Mouse (Mus musculus): ENCODE results near the gene Pik3c2b. TPM values are rescaled to one million over a fixed set of nuclear protein-coding genes. Genes with fewer than 3 reads are reported as not detected.
A peak's percentile ranks its signal among the peaks of the same experiment; 100 is the strongest.

Pik3c2b gene
- total RNA-seq, 2 experiments from 2014 or later = 18.0 to 19.1 TPM

DNA sequence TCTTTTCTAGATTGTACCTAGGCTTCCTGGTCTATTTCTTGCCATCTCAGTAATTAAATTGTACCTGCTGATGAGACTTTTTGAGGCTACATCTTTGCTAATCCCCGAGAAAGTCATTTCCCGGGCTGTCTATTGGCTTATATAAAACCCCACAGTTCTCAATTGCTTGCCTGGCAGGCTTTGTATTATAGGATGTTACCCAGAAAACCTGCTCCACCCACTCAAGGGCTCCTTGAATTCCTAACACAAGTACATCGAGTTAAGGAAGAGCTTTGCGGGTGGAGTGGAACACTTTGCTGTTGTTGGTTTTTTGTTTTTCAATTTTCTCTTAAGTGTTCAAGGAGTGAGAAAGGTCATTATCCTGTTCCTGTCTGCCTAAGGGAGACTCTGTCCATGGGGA, 43.9 kb downstream of the Pik3c2b start:
- no peak for DNase-seq (ENCODE audit: low spot score in 2 of 2)

- DNase-seq (ENCODE audit: low spot score in 2 of 2) = no peak
Measured at GRCm38 (mm10) chr1:133090641-133091040, 45.2 kb downstream of the Pik3c2b start.

DNA sequence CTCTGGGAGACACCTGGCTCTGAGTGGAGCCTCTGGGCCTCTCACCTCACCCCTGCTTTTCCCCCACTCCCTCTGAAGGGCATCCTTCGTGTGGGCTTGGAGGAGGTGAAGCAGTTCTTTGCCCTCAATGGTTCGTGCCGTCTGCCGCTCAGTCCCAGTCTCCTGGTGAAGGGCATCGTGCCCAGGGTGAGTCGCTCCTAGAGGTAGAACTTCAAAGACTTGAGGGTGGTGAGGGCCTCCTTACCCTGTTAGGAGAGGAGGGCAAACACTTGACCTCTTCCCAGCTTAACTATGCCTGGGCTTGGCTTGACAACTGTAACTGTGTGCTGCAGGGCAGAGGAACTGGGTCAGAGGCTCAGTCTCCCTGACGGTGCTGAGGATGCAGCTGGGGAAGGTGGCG, 46.0 kb downstream of the Pik3c2b start:
- no peak for DNase-seq (ENCODE audit: low spot score in 2 of 2)

- DNase-seq (ENCODE audit: low spot score in 2 of 2) = no peak
Measured at GRCm38 (mm10) chr1:133093719-133094118, 48.3 kb downstream of the Pik3c2b start.

DNA sequence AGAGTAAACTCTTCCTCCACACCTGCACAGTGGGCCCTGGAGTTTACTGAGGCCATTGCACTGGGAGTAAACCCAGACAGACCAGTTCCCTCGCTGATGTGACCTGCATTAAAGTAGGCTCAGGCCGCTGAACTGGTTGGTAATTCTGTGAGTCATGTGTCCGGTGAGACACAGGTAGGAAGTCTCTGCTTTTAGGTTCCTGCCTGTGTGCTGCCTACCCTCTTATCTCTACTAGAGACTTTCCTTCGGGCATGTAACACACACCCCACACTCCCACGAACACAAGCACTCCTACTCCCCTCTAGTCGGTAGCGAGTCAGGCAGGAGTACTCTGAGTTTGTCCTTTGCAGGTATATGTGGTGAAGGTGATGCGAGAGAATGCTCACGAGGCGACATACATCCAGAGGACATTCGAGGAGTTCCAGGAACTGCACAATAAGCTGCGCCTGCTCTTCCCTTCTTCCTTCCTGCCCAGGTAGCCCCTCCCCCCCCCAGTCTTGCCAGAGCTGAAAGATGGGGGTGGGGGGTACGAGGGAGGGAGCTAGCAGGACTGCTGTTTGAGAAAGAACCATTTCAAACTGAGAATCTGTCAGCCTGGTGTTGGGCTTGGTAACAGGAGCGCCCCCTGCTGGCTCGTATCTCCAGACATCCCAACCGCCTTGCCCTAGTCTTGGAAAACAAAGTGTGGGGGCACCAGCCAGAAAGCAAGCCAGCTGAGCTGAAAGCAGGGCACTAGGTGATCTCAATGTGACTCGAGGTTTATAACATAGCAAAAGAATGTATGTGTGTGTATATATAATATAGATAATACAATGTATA, 55.7 kb downstream of the Pik3c2b start:
- DNase-seq (ENCODE audit: low spot score in 2 of 2) = peak; percentile 73 to 75

- DNase-seq (ENCODE audit: low spot score in 2 of 2) = no peak
Measured at GRCm38 (mm10) chr1:133102108-133102507, 56.6 kb downstream of the Pik3c2b start.

DNA sequence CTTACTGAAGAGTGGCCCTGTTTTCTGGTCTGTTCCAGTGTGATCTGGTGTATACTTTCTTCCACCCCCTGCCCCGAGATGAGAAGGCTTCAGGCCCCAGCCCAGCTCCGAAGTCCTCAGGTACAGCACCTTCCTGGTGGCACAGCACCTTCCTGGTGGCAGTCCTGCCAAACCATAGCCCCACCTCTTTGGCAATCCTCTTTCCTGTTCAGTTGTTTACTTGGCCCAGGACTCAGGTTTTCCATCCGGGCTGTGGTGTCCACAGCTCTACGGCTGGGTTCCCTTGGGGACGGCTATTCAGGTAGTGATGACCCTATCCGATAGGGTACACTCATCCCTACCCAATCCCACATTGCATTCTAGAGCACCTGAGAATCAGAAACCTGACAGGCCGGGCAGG, 57.8 kb downstream of the Pik3c2b start:
- no peak for DNase-seq (ENCODE audit: low spot score in 2 of 2)

GRCm38 (mm10) chr1:133103871-133104270, 58.4 kb downstream of the Pik3c2b start:
- DNase-seq (ENCODE audit: low spot score in 2 of 2) = no peak

DNA sequence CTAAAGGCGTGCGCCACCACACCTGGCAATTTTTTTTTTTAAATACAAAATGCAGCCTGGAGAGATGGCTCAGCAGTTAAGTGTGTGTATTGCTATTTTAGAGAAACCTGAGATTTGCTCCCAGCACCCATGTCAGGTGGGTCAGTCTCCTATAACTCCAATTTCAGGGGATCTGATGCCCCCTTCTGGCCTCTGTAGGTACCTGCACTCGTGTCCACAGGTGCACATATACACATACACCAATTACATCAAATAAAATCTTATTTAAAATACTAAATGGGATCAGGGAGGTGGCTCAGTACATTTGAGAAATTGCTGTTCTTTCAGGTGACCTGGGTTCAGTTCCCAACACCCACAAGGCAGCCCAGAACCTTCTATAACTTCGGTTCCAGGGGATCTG, 70.6 kb downstream of the Pik3c2b start:
- no peak for DNase-seq (ENCODE audit: low spot score in 2 of 2)

- no peak for DNase-seq (ENCODE audit: low spot score in 2 of 2)
Measured at GRCm38 (mm10) chr1:133118127-133118526, 72.7 kb downstream of the Pik3c2b start.

DNA sequence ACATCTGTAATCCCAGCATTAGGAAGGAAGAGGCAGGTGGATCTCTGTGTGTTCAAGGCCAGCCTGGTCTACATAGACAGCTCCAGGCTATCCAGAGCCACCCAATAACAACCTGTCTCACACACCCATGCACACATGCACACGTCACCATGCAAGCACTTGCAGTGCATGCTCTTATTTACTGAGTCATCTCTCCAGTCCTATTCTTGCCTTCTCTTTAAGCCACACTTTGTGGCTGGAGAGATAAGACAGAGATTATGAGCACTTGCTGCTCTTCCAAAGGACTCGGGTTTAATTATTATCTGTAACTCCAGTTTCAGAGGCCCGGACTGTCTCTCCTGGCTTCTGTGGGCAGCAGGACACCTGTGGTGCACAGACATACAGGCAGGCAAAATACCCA, 73.4 kb downstream of the Pik3c2b start:
- DNase-seq (ENCODE audit: low spot score in 2 of 2) = no peak

GRCm38 (mm10) chr1:133119931-133120712, 74.7 kb downstream of the Pik3c2b start:
- no peak for DNase-seq (ENCODE audit: low spot score in 2 of 2)

DNA sequence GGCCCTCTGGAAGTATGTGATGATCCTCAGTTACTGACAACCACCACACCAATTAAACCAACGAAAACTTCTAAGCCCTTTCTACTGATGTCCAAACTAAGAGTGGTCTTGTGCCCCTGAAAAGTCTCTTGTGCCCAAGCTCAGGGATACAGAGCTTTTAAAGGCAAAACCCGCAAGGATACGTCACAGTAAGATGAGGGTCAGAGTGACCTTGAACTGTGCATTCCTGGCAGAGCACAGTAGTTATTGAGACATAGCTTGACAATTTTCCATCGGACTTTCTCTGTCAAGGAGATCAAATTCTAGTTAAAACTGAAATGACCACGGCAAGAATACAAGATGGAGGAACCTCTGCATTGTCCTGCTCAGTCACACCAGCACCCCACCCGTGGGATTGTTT, 75.8 kb downstream of the Pik3c2b start:
- no peak for DNase-seq (ENCODE audit: low spot score in 2 of 2)

DNA sequence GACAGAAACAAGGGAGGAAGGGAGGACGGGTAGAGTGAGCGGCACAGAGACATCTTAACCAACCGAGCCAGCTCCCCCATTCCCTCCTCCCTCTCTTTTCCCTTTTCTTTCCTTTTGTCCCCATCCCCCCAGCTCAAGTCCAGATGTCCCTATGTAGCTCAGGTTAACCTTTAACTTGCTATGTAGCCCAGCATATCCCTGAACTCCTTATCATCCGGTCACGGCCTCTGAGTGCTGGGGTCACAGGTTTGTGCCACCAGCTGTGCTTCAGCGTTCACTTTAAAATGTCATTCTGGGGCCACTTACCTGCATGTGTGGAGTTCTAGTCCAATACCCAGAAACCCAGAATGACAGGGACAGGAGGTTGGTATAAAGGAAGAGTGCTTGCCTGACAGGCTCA, 78.7 kb downstream of the Pik3c2b start:
- no peak for DNase-seq (ENCODE audit: low spot score in 2 of 2)

- DNase-seq (ENCODE audit: low spot score in 2 of 2) = no peak
Measured at GRCm38 (mm10) chr1:133125640-133126364, 80.3 kb downstream of the Pik3c2b start.

DNA sequence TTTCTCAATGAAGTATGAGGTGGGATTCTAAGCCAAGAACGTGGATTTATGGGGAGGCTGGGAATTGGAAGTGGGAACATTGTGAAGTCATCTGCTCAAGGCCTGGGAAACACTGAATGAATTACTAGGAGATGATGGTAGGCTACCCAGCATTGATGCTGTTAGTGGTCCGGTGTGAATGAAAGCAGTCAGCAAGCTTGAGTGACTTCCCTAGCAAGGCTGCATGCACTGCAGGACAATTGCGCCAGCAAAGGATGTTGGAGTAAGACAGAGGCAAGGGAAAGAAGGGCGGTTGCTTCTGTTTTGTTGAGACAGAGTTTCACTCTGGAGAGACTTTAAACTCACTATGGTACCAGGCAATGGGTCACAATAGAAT, 80.9 kb downstream of the Pik3c2b start:
- no peak for DNase-seq (ENCODE audit: low spot score in 2 of 2)

DNA sequence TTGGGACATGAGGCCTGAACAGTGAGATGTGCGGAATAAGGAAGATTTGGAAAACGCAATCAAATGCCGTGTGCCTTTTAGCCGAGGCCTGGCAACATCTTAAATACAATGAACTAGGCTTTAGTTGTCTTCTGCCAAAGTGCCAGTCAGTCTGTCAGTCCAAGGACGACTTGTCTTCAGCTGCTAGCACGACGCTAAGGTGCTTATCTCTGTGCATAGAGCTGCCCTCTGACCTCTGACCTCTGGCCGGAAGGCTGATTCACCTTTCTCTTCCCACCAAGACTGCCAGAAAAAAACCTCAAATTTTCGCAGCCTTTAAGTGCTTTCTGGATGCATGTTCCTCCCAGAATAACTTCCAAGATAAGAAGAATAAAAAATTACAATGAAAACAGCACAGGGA, 81.9 kb downstream of the Pik3c2b start:
- no peak for DNase-seq (ENCODE audit: low spot score in 2 of 2)

DNA sequence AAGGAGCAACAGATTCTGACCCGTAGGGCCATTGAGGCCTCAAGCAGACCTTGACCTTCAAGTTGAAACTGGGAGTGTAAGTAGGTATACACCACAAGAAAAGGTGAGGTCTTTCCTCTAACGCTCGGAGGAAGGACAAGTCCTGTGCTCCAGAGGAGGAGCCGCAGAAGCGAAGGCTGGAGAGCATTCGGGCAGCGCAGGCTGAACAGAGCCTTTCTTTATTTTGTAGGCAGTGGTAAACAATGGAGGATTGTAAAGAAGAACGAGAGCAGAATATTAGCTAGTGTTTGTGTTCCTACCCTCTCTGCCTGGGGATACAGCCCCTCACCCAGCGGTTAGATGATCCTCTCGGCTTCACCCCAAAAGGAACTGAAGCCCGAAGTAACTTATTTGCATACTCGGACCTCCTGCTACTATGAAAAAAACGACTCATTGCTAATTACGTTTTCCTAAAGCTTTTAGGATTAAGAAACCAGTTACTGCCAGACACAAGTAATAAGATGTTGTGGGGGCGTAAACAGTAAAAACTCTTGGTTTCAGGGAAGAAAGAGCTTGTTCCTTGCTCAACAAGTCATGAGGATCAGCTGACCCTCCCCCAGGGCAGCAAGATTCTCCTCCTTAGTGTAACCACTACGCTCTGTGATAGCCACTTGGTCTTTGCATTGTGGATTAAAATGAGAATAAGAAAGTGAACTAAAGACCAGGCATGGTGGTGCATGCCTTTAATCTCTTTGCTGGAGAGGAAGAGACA, 84.2 kb downstream of the Pik3c2b start:
- DNase-seq (ENCODE audit: low spot score in 2 of 2) = peak in 1 of 2 experiments; percentile 33

DNA sequence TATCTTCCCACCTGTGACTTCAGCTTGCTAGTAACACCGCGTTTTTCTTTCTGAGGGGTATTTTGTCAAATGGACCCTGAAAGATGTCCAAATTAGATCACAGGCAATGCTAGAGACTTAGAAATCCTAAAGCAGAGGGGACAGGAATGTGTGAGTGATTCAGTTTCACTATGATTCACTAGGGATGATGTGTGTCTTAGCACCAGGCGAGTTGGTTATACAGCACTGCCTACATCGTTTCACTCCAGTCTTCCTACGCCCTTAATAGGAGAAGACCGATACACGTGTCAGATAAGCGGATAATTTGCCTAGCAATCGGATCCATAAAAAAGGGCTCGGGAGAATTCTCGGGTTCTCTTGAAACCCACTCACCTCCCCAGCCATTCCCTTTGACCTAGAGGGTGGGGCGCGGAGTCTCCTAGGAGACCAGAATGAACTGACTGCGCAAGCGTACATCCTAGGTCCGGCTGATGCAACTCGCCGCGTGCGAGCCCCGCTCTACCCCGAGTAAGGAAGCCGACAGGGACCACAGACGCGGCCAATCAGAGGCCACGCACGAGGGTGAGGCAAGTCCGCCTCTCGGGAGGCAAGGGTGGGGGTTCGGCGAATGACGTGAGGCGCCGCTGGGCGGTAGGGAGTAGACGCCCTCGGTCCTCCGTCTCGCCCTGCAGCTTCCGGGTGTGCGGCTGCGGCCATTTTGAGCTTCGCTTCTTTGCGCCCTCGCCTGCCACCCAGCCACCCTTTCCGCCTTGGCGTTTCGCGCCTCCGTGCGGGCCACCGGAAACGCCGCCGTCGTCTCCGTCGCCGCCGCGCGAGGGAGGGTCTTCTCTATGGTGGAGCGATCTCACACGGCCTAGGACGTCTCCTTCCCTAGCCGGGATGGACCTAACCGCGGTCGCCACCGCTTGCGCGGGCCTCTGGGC, 85.4 kb downstream of the Pik3c2b start, which contains the start of gene Ppp1r15b:
Ppp1r15b (plus strand) TSS at position 506 of the 923 bp plus-strand sequence.
- peak; percentile 98 to 100 for DNase-seq (ENCODE audit: low spot score in 2 of 2)

DNA sequence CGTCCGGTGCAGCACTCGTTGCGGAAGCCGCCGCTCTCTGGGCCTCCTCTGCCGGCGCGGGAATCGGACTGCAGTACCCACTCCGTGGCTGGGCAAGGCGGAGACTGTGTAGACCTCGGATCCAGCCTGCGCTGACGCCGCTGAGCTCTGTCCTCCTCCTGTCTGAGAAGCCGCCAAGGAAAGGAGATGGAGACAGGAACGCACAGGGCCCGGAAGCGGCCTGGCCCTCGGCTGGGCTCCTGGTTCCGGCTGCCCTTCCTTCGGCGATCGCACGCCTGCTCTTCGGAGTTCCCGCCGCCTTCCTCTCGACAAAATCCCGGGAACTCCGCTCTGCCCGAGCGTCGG, 86.1 kb downstream of the Pik3c2b start:
- DNase-seq (ENCODE audit: low spot score in 2 of 2) = no peak

All from layer of hippocampus, postnatal 14 days (tissue).